Mouse (Mus musculus): ENCODE data around the gene Olfr557.

DNA sequence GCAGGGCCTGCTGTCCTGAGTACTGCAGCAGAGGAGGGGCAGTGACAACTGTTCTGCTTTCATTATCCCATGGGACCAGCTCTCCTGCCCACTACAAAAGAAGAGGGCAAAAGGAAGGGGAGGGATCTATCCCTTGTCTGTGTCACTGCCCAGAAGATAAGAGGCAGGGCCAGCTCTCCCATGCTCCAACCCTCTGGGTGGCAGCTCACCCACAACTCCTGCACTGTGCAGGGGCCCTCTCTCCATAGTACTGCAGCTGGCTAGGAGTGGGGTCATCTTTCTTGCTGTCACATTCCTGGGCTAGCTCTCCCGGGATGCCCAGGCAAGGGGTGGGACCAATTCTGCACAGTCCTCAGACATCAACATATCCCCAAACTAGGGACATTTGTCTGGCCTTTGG is 38.1 kb downstream of the Olfr557 start:
- TF ChIP-seq CTCF (IDR thresholded peaks at IDR 0.05) (no peak), EP300 (IDR thresholded peaks at IDR 0.05; ENCODE audit: insufficient read depth, low read depth, low read length) (no peak)

All from heart, adult 2 months (tissue).